Mouse (Mus musculus) central nervous system, embryonic 14 days (tissue): Measurements from ENCODE around the gene Slc35c1. TPM values are rescaled to one million over a fixed set of nuclear protein-coding genes. Genes with fewer than 3 reads are reported as not detected.

Source experiments
- polyA plus RNA-seq: library from polyadenylated mRNA; depleted of rRNA; stranded (reverse); fragments of >200 nt; gene quantifications from 2 replicates; pipeline ENCODE4 v1.2.3, GENCODE M21; 2012; rRNA removed

Slc35c1 gene
- 9.7 and 11.5 TPM in 2 replicates for polyA plus RNA-seq

DNA sequence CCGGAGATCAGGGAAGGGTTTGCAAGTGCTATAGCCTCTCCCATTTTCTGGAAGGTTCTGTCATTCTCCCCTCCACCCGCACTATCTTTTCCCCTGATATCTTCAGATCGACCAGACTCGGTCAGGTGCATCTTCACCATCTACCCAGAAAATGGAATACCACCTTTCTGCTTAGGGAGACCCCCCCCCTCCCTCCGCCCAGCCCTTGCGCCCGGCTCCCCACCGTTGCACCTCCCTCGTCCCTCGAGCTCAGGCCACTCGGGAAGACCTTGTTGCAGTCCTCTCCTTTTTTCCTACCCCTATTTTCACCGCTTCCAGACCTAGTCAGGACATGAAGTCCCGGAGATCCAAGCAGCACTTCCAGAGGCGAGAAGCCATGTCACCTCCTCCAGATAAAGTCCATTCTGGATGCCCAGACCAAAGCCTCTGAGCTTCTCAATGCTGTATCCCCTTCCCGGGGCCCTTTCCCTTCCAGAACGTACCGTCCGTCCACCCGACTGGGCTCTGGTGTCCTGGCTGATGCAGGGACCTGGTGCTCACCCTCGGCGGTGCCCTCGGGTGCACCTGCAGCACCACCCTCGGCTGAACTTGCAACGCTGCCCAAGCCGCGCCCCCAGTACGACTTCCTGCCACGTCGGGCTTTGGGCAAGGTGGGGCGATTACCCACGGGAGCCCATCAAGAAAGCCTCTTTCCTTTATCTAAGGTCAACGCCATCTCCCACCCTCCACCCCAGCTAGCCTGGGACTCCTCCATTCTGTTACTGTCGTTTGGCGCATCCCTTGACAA is at the start of gene Slc35c1:
Slc35c1 (minus strand) TSS at position 618 of the 787 bp plus-strand sequence.

DNA sequence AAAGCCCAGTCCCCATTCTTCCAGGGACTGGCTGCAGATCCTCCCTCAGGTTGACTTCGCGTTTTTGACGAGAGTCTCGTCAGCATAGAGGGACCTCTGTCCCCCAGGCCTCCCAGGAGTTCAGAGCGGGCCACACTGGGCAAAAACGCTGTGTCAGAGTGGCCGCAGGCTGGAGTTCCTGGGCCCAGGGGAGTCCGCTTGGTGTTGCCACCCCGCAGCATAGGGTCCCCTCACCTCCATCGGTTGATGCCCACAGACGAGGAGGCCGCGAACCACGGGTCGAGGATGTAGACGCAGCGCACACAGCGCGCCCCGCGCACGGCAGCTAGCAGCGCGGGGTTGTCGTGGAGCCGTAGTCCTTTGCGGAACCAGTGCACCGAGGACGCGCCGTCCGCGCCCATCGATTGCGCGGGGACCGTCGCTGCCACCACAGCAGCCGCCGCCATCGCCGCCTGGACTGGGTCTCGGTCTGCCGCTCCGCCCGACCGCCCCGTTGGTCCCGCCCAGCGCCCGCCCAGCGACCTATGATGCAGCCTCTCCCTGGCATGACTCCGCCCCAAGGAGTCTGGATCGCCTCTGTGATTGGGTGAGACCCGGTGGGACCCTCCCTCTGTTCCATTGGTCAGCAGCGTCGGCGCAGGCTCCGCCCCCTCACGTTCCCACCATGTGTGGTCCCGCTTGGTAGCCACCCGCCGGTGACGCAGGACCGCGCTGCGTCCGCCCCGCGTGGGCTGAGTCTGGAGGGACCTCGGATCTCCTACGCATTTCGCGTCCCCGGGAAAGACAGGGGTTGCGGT is 26.6 kb downstream of the Slc35c1 start, which contains the start of gene Cry2:
Cry2 (minus strand) TSS at position 466 of the 797 bp plus-strand sequence.

Other genes starting within 250 kb of the Slc35c1 start
- 40.0 and 43.7 TPM in 2 replicates for gene Pex16, start 85.9 kb downstream of the Slc35c1 start, polyA plus RNA-seq
- gene Large2, start 85.7 kb downstream of the Slc35c1 start, polyA plus RNA-seq: 3.0 and 7.8 TPM in 2 replicates
- 3.9 and 4.3 TPM in 2 replicates for gene 1700029I15Rik, start 78.0 kb downstream of the Slc35c1 start, polyA plus RNA-seq
- 154 and 166 TPM in 2 replicates for gene Mapk8ip1, start 59.3 kb downstream of the Slc35c1 start, polyA plus RNA-seq
- 21.4 and 26.6 TPM in 2 replicates for gene Cry2, start 26.5 kb downstream of the Slc35c1 start, polyA plus RNA-seq
- gene Chst1, start 139.2 kb upstream of the Slc35c1 start, polyA plus RNA-seq: 41.4 and 42.1 TPM in 2 replicates